Mouse (Mus musculus): ENCODE results near the gene Rarres2. TPM values are rescaled to one million over a fixed set of nuclear protein-coding genes. Genes with fewer than 3 reads are reported as not detected.

Gene Rarres2
- polyA plus RNA-seq, 1 experiment, result not detected

DNA sequence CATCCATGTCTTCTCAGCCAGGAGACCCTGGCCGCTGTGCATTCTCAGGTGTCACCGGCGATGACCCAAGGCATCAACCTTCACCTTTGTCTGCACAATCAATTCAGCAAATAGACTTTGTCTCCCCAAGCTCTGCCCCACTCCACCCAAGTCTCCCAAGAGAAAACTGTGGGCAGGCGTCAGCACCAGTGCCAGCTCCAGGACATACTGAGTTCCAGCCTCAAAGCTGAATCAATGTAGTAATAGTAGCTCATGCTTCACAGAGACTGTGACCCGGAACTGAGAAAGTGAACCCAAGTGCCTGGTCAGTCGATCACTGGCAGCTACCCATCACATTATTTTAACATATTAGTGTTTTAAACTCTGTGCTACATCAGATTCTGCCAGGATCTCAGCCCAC, 24.3 kb downstream of the Rarres2 start:
- Histone ChIP-seq H3K36me3 (ENCODE audit: control insufficient read depth) (no peaks in the 10 kb centered on the region), H3K9me3 (ENCODE audit: control insufficient read depth, low read length) (no peaks in the 10 kb centered on the region), H3K4me3 (replicated peaks) (no peak overlapping the region), H3K27me3 (ENCODE audit: control insufficient read depth) (no peaks in the 10 kb centered on the region), H3K4me1 (ENCODE audit: control insufficient read depth) (no peaks in the 10 kb centered on the region)
- TF ChIP-seq TAL1 (IDR thresholded peaks at IDR 0.05; ENCODE audit: low read length), result no peak
- no peak for TF ChIP-seq GATA1 (IDR thresholded peaks at IDR 0.05; ENCODE audit: low read length)

DNA sequence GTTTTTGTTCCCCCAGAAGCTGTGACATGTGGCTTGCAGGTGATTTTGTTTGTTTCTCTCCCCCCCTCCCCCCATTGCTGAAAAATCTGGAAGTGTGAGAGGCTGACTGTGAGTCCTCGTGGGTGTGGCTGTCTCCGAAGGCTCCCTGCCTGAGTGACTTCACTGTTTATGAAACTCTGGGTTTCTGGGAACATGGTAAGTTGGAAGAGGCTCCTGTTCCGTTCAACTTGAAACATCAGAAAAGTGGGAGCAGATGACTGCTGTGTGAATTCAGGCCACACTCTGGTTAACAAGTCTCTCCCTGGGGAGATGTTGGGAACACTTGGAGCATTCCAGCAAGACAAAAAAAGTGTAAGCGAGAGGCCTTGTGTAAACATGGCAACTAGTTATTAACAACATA, 25.7 kb downstream of the Rarres2 start:
- TF ChIP-seq GATA1 (IDR thresholded peaks at IDR 0.05; ENCODE audit: low read length) (no peak), TAL1 (IDR thresholded peaks at IDR 0.05; ENCODE audit: low read length) (no peak)
- Histone ChIP-seq H3K4me1 (ENCODE audit: control insufficient read depth) (no peaks in the 10 kb centered on the region), H3K9me3 (ENCODE audit: control insufficient read depth, low read length) (no peaks in the 10 kb centered on the region), H3K27me3 (ENCODE audit: control insufficient read depth) (no peaks in the 10 kb centered on the region), H3K4me3 (replicated peaks) (no peak overlapping the region), H3K36me3 (ENCODE audit: control insufficient read depth) (no peaks in the 10 kb centered on the region)

DNA sequence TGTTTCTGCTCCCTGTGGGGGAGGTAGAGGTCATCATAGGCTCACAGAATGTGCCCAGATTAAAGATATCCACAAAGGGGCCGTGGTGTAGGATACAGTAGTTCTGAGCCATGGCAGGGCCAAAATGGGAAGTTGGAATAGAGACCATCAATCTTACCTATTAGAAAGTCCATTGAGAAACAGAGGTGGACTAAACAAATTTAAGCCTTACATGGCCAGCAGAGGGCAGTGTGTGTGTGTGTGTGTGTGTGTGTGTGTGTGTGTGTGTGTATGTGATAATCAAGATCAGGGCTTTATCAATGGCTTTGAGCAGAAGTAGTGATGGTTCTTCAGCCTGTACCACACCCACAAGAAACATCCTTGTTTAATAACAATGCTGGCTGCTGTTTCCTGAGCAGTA, 26.3 kb downstream of the Rarres2 start:
- Histone ChIP-seq H3K27me3 (ENCODE audit: control insufficient read depth) (no peaks in the 10 kb centered on the region), H3K9me3 (ENCODE audit: control insufficient read depth, low read length) (no peaks in the 10 kb centered on the region), H3K4me1 (ENCODE audit: control insufficient read depth) (no peaks in the 10 kb centered on the region), H3K36me3 (ENCODE audit: control insufficient read depth) (no peaks in the 10 kb centered on the region), H3K4me3 (replicated peaks) (no peak overlapping the region)
- no peak for TF ChIP-seq TAL1 (IDR thresholded peaks at IDR 0.05; ENCODE audit: low read length)
- TF ChIP-seq GATA1 (IDR thresholded peaks at IDR 0.05; ENCODE audit: low read length), result no peak

DNA sequence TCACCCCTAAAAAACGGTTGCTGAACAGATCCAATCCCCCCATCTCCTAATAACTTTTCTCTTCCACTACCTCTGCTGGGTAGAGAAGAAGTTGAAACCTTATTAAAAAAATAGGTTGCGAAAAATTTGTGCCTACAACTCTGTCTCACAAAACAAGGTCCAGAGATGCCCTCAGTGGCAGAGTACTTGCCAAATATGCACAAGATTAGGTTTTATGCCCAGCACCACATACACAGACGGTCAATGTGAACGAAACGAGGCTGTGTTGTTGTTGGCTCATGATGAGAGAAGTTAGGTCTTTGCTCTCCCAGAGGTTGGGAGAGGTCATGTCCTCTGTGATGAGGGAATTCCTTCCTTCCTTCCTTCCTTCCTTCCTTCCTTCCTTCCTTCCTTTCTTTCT, 27.3 kb downstream of the Rarres2 start:
- Histone ChIP-seq H3K4me1 (ENCODE audit: control insufficient read depth) (no peaks in the 10 kb centered on the region), H3K27me3 (ENCODE audit: control insufficient read depth) (no peaks in the 10 kb centered on the region), H3K36me3 (ENCODE audit: control insufficient read depth) (no peaks in the 10 kb centered on the region), H3K4me3 (replicated peaks) (no peak overlapping the region), H3K9me3 (ENCODE audit: control insufficient read depth, low read length) (no peaks in the 10 kb centered on the region)
- no peak for TF ChIP-seq TAL1 (IDR thresholded peaks at IDR 0.05; ENCODE audit: low read length)

DNA sequence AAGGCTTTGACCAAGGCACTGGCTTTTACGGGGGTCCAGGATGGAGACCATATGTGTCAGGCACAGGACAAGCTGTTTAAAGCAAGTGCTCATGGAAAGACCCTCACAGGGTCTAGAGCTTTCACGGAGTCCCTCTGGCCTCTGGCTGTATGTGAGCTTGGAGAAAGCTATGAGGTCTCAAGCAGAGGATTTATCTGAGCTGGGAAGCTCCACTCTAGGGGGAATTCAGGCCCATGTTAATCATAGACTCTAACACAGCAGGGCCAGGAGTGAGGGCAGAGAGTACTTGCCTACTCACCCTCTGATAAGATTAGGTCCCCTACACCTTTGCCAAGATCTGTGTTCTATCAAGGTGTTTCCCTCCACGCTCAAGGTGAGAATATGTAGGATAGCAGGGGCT, 30.0 kb downstream of the Rarres2 start:
- TF ChIP-seq GATA1 (IDR thresholded peaks at IDR 0.05; ENCODE audit: low read length) (no peak), TAL1 (IDR thresholded peaks at IDR 0.05; ENCODE audit: low read length) (no peak)
- no peaks in the 10 kb centered on the region for H3K9me3 ChIP-seq (ENCODE audit: control insufficient read depth, low read length)
- H3K27me3 ChIP-seq (ENCODE audit: control insufficient read depth), result no peaks in the 10 kb centered on the region
- H3K36me3 ChIP-seq (ENCODE audit: control insufficient read depth), result no peaks in the 10 kb centered on the region
- peaks cover 2% of the 10 kb centered on the region for H3K4me1 ChIP-seq (ENCODE audit: control insufficient read depth)
- H3K4me3 ChIP-seq (replicated peaks), result no peak overlapping the region

DNA sequence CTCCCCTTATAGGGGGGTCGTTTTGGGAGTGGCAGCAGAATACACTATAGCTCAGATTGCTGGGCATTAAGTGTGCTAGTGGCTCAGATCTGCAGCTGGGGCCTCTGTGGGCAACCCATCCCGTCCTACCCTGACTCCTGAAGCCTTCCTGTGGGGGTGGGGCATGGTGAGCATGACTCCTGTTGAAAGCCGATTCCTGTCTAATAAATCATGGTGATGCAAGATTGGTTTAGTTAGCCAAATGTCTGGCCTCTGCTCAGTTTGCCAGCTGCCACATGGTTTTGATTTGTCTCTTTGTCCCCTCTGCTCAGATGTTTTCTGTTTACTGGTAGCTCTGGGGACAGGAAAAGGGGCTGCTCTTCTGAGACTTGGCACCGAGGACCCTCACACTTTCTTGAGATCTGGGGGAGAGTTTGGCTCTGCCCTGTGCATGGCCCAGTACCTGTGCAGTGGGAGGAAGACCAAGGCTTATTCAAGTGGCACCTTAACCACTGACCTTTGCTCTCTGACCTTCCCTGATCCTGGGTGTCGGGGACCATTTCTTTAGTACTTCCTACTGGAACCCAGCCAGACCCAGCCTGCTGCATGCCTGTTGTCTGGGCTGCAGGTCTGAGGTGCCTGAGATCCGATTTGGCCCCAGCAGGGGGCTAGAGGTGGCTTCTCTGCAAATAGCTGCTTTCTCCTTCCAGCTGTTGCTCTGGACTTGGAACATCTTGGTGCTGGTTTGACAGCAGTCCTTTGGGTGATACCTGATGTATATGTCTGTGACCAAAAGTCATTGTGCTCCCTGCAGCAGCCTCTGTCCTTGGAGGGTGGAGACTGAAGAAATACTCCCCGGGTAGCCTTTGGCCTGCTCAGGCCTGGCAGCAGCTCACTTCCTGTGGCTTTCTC, 30.8 kb downstream of the Rarres2 start:
- Histone ChIP-seq H3K4me1 (ENCODE audit: control insufficient read depth) (peaks cover 5% of the 10 kb centered on the region), H3K27me3 (ENCODE audit: control insufficient read depth) (no peaks in the 10 kb centered on the region), H3K4me3 (replicated peaks) (no peak overlapping the region), H3K9me3 (ENCODE audit: control insufficient read depth, low read length) (no peaks in the 10 kb centered on the region), H3K36me3 (ENCODE audit: control insufficient read depth) (no peaks in the 10 kb centered on the region)
- TF ChIP-seq GATA1 (IDR thresholded peaks at IDR 0.05; ENCODE audit: low read length) (no peak), TAL1 (IDR thresholded peaks at IDR 0.05; ENCODE audit: low read length) (no peak)

DNA sequence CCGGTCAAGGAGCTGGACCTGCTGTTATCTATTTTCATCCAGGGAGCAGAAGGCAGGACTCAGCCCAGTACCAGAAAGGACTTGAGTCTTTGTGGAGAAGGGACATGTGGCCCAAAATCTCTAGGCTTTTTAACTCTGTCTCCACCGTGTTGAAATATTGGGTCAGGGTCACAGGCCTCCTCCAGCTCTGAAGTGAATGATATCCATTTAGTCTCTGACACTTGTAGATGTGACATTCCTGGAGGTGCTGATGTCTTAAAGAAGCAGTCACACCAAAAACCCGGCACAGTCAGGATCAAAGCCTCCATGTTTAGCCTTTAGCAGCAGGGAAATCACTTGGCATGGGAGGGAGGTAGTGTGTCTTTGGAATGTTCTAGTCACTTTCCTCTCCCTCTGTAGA, 31.9 kb downstream of the Rarres2 start:
- Histone ChIP-seq H3K27me3 (ENCODE audit: control insufficient read depth) (no peaks in the 10 kb centered on the region), H3K4me3 (replicated peaks) (no peak overlapping the region), H3K36me3 (ENCODE audit: control insufficient read depth) (no peaks in the 10 kb centered on the region), H3K9me3 (ENCODE audit: control insufficient read depth, low read length) (no peaks in the 10 kb centered on the region), H3K4me1 (ENCODE audit: control insufficient read depth) (peaks cover 5% of the 10 kb centered on the region)
- TF ChIP-seq GATA1 (IDR thresholded peaks at IDR 0.05; ENCODE audit: low read length) (no peak), TAL1 (IDR thresholded peaks at IDR 0.05; ENCODE audit: low read length) (no peak)

DNA sequence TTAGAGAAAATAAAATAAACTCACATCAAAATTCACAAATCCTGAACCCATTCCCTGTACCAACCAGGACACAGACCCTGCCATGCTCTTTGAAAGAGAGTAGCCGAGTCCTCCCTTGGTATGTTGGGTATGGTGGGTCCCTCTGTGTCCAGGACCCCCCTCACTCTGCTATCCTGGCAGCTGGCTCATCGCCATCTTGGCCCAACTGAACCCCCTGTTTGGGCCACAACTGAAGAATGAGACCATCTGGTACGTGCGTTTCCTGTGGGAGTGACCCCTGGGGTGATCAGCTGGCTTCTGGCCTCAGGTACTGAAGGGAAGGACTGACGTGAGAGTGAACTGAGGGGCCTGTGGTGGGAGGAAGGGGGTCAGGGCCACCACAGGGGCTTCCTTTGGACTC, 32.7 kb downstream of the Rarres2 start:
- no peak for TF ChIP-seq TAL1 (IDR thresholded peaks at IDR 0.05; ENCODE audit: low read length)
- Histone ChIP-seq H3K4me3 (replicated peaks) (no peak overlapping the region), H3K27me3 (ENCODE audit: control insufficient read depth) (no peaks in the 10 kb centered on the region)

DNA sequence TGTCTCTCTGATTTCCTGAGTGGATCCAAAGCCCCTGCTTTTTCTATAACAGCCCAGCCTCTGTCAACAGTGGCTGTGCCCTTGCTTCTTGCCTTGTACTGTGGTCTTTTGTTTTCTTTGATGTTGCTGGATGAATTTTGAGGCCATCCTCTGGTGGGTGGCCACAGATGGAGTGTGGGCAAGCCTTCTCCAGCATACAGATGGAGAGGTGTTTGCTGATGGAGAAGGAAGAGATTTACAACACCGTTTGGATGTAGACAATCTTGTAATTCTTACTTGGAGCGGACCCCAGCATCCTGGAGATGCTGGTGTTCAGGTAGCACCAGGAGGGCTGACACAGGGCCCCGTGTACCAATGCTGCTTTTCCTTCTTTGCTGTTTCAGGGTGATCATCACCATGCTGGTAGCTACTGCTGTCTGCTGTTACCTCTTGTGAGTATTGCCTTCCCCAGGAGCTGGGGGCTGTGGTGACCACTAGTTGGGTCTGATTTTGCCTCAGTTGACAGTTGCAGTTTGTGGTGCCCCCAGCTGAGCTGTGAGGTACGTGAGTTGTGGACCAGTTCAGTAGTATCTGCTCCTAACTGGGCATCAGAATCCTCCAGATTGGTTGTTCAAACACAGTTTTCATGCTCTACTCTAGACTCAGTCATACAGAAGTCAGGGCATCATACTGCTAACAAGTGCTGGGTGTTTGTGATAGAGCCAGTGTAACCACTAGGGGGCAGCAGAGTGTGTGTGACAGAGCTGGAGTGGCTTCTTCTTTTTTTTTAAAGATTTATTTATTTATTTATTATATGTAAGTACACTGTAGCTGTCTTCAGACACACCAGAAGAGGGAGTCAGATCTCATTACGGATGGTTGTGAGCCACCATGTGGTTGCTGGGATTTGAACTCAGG, 33.5 kb downstream of the Rarres2 start:
- Histone ChIP-seq H3K27me3 (ENCODE audit: control insufficient read depth) (no peaks in the 10 kb centered on the region), H3K4me3 (replicated peaks) (no peak overlapping the region), H3K36me3 (ENCODE audit: control insufficient read depth) (no peaks in the 10 kb centered on the region), H3K4me1 (ENCODE audit: control insufficient read depth) (peaks cover 5% of the 10 kb centered on the region), H3K9me3 (ENCODE audit: control insufficient read depth, low read length) (no peaks in the 10 kb centered on the region)
- TF ChIP-seq GATA1 (IDR thresholded peaks at IDR 0.05; ENCODE audit: low read length), result no peak
- TF ChIP-seq TAL1 (IDR thresholded peaks at IDR 0.05; ENCODE audit: low read length), result no peak

More for the DNA sequence above, 32.7 kb downstream of the Rarres2 start:
- Histone ChIP-seq H3K4me1 (ENCODE audit: control insufficient read depth) (peaks cover 5% of the 10 kb centered on the region), H3K9me3 (ENCODE audit: control insufficient read depth, low read length) (no peaks in the 10 kb centered on the region), H3K36me3 (ENCODE audit: control insufficient read depth) (no peaks in the 10 kb centered on the region)
